Mouse (Mus musculus): ENCODE data around the gene Ifitm3. TPM values are rescaled to one million over a fixed set of nuclear protein-coding genes. Genes with fewer than 3 reads are reported as not detected.
"Not testable (repeated sequence)": the region's sequence is repeated elsewhere in the genome, so short reads cannot be mapped to it uniquely, and the experiment has no call there.

Ifitm3 gene
- total RNA-seq, 2 experiments from 2014 or later: 102 to 111 TPM

DNA sequence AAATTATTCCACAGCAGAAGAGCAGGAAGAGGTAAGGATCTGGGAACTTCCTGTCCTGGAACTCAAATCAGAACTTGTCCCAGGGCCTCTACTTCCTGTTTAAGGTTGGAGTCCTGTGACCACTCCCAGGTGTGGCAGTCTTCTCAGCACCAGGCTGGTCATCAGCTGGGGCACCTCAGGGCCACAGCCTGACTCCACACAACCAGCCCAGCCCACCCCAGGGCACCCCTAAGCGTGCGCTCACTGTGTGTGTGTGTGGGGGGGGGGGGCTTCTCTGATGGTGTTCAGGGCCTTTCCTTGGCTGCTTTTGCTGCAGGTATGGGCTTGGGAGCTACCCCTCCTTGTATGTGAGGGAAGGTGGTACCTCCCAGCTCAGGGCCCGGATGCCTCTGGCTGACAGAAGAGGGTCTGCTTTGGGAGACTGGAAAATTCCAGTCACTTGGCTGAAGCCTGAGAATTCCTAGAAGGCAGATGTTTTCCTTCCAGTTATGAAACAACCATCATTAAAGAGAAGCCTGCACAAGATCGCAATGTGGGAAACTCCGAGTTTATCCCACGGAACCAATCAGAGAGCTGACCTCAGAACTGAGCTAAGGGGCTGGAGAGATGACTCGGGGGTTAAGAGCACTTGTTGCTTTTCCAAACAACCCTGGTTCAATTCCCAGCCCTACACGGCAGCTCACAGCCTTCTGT is 38.9 kb downstream of the Ifitm3 start:
- intact Hi-C loops (cut with DNase I): no loop called here
- DNase-seq (ENCODE audit: low spot score): peak; percentile 44

- no peak for DNase-seq (ENCODE audit: low spot score)
- intact Hi-C loops (cut with DNase I): no loop called here
These were observed 39.6 kb downstream of the Ifitm3 start for GRCm38 (mm10) chr7:140970931-140971330.

- DNase-seq (ENCODE audit: low spot score); intact Hi-C loops (cut with DNase I): not testable (repeated sequence)
These were observed 41.9 kb downstream of the Ifitm3 start for GRCm38 (mm10) chr7:140968710-140969109.

DNA sequence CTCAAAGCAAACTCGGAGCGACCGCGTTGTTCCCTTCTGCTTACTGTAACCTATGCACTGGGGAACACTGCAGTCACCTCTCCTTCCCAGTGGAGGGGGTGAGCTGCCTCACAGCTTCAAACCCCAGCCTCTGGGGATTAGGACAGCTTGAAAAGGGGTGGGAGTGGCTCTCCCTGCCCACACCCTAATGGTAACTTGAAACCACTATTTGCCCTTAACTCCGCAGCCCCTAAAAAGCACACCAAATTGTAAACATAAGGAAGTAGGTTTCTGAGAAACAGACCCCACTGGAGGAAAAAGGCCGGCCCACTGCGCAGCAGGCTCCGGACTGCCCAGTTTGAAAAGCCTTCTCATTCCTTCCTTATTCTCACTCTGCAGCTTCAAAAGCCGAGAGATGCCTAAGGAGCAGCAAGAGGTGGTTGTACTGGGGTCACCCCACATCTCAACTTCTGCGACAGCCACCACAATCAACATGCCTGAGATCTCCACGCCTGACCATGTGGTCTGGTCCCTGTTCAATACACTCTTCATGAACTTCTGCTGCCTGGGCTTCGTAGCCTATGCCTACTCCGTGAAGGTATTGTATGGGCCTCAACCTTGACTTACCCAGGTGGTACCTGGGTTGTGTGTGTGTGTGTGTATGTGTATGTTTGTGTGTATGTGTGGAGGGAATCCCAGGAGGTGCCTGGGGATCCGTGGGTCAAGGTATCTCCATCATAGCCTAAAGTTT is 42.5 kb downstream of the Ifitm3 start:
- intact Hi-C loops (cut with DNase I): loop anchor here (2.0 kb wide), 1 partner anchor 41 kb away; no protein-coding TSS in a partner anchor
- DNase-seq (ENCODE audit: low spot score): no peak

- no peak for DNase-seq (ENCODE audit: low spot score)
- intact Hi-C loops (cut with DNase I): loop anchor here (2.0 kb wide), 1 partner anchor 42 kb away; no protein-coding TSS in a partner anchor
These were observed 43.6 kb downstream of the Ifitm3 start, which contains the start of gene Ifitm1 for GRCm38 (mm10) chr7:140966921-140967320. TSS of gene Ifitm1 (plus strand) at chr7:140967221.

DNA sequence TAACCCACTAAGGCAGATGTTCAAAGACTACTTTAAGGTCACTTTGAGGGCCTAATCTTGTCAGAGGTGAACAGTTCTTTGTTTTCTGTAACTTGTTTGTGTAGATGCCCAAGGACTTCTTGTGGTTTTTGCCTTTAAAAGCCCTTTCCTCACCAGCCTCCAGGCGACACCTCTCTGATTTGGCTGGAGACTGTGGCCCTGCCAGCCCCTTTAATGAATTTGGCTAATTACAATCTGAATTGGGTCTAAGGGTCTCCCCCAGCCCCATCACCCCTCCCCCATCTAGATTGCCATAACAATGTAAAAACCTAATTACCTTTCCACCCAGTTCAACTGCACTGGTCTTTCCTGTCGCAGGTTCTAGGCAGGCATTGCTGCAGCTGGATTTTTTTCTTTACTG is 47.8 kb downstream of the Ifitm3 start:
- DNase-seq (ENCODE audit: low spot score): no peak

GRCm38 (mm10) chr7:140961416-140961815 is 49.2 kb downstream of the Ifitm3 start:
- DNase-seq (ENCODE audit: low spot score): no peak
- intact Hi-C loops (cut with DNase I): no loop called here

More for the DNA sequence above, 47.8 kb downstream of the Ifitm3 start:
- intact Hi-C loops (cut with DNase I): no loop called here

DNA sequence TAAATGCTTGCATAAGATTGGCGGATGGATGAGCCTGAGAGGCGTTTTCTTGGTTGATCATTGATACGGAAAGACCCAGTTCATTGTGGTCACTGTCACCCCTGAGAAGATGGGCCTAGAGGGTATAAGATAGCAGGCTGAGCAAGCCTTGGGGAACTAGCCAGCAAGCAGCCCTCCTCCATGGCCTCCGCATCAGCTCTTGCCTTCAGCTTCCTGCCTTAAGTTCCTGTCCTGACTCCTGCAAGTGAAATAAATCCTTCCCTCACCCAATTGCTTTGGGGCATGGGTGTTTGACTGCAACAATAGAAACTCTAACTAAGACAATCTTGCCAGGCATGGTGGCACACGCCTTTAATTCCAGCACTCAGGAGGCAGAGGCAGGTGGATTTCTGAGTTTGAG is 50.5 kb downstream of the Ifitm3 start:
- no peak for DNase-seq (ENCODE audit: low spot score)
- intact Hi-C loops (cut with DNase I): no loop called here

Other genes starting within 250 kb of the Ifitm3 start
- 1 to 10 TPM; 6.3 to 6.9 TPM for gene Cyp2e1, start 247.0 kb downstream of the Ifitm3 start, total RNA-seq (2021)
- gene Syce1, start 222.9 kb downstream of the Ifitm3 start, total RNA-seq (2021): not detected
- not detected for gene Zfp941, start 188.6 kb downstream of the Ifitm3 start, total RNA-seq (2021)
- under 1 TPM; 0.39 to 0.83 TPM for gene Urah, start 175.8 kb downstream of the Ifitm3 start, total RNA-seq (2021)
- 10 to 100 TPM; 10.8 to 14.5 TPM for gene Scgb1c1, start 165.2 kb downstream of the Ifitm3 start, total RNA-seq (2021)
- not detected for gene Odf3, start 163.0 kb downstream of the Ifitm3 start, total RNA-seq (2021)
- gene Gm45785, start 154.4 kb downstream of the Ifitm3 start, total RNA-seq (2021): not detected
- 10 to 100 TPM; 20.1 to 21.8 TPM for gene Ric8a, start 153.8 kb downstream of the Ifitm3 start, total RNA-seq (2021)
- 10 to 100 TPM; 10.0 to 11.7 TPM for gene Bet1l, start 153.2 kb downstream of the Ifitm3 start, total RNA-seq (2021)
- 10 to 100 TPM; 86.0 to 93.0 TPM for gene Psmd13, start 128.8 kb downstream of the Ifitm3 start, total RNA-seq (2021)
- gene Sirt3, start 128.5 kb downstream of the Ifitm3 start, total RNA-seq (2021): 10 to 100 TPM; 54.3 to 64.0 TPM
- 1,000 to 10,000 TPM; 2,576 to 2,619 TPM for gene Cox8b, start 110.3 kb downstream of the Ifitm3 start, total RNA-seq (2021)
- gene Nlrp6, start 89.9 kb downstream of the Ifitm3 start, total RNA-seq (2021): not detected
- 1 to 10 TPM; 4.6 to 5.2 TPM for gene Pgghg, start 69.4 kb downstream of the Ifitm3 start, total RNA-seq (2021)
- under 1 TPM; 0.47 to 0.59 TPM for gene Ifitm5, start 60.5 kb downstream of the Ifitm3 start, total RNA-seq (2021)
- not detected for gene Gm45717, start 54.8 kb downstream of the Ifitm3 start, total RNA-seq (2021)
- gene Ifitm2, start 54.8 kb downstream of the Ifitm3 start, total RNA-seq (2021): 100 to 1,000 TPM in 1 of 2 experiments, 10 to 100 TPM in 1; 96.7 to 116 TPM
- gene Ifitm1, start 43.5 kb downstream of the Ifitm3 start, total RNA-seq (2021): 1 to 10 TPM; 1.6 to 2.8 TPM
- under 1 TPM in 1 of 2 experiments, not detected in 1; 0.42 TPM for gene Ifitm6, start 7.2 kb upstream of the Ifitm3 start, total RNA-seq (2021)
- gene Gm17387, start 18.4 kb upstream of the Ifitm3 start, total RNA-seq (2021): not detected
- gene B4galnt4, start 50.3 kb upstream of the Ifitm3 start, total RNA-seq (2021): under 1 TPM in 1 of 2 experiments, not detected in 1; 0.08 TPM
- under 1 TPM in 1 of 2 experiments, not detected in 1; 0.31 TPM for gene Pkp3, start 67.4 kb upstream of the Ifitm3 start, total RNA-seq (2021)
- 1 to 10 TPM; 4.8 to 7.7 TPM for gene Sigirr, start 89.8 kb upstream of the Ifitm3 start, total RNA-seq (2021)
- gene Ano9, start 107.0 kb upstream of the Ifitm3 start, total RNA-seq (2021): under 1 TPM in 1 of 2 experiments, not detected in 1; 0.08 TPM
- gene Ptdss2, start 111.6 kb upstream of the Ifitm3 start, total RNA-seq (2021): 10 to 100 TPM; 32.1 to 33.4 TPM
- 10 to 100 TPM; 65.7 to 69.9 TPM for gene Rnh1, start 162.1 kb upstream of the Ifitm3 start, total RNA-seq (2021)
- 100 to 1,000 TPM; 106 to 112 TPM for gene Hras, start 183.2 kb upstream of the Ifitm3 start, total RNA-seq (2021)
- 1 to 10 TPM; 3.2 to 4.7 TPM for gene Lrrc56, start 183.4 kb upstream of the Ifitm3 start, total RNA-seq (2021)
- not detected for gene Lmntd2, start 203.3 kb upstream of the Ifitm3 start, total RNA-seq (2021)
- under 1 TPM; 0.62 to 0.64 TPM for gene Rassf7, start 205.1 kb upstream of the Ifitm3 start, total RNA-seq (2021)
- gene Phrf1, start 218.0 kb upstream of the Ifitm3 start, total RNA-seq (2021): 10 to 100 TPM; 29.8 to 31.6 TPM

Data from heart, postnatal 25 days (tissue).